Mouse (Mus musculus) MEL (cell line): ENCODE data around the gene Spopl. TPM values are rescaled to one million over a fixed set of nuclear protein-coding genes. Genes with fewer than 3 reads are reported as not detected.
A peak's percentile ranks its signal among the peaks of the same experiment; 100 is the strongest.

Source experiments
- DNase-seq: peaks from one replicate; pipeline ENCODE4 v3.0.0; 2011; ENCODE audit warnings: low read depth, low spot score
- H3K27ac ChIP-seq: 2 replicates; pipeline ENCODE4 v1.5.1; 2012; ENCODE audit warnings: low read depth, mild to moderate bottlenecking, control low read depth, low read length, moderate library complexity; ENCODE audit not compliant: control insufficient read depth
- H3K27me3 ChIP-seq, 2 experiments: fragments of 150-350 bp in 1 of 2; sonication (generic) in 1 of 2; 2 replicates each; pipeline ENCODE4 v1.6.1; 2012; ENCODE audit warnings: low read length in 2 of 2, mild to moderate bottlenecking in 2 of 2, improper control_type of control experiment in 1 of 2, moderate library complexity in 1 of 2; ENCODE audit not compliant: insufficient read depth in 2 of 2, control insufficient read depth in 1 of 2
- H3K36me3 ChIP-seq, 2 experiments: 2 replicates each; pipeline ENCODE4 v1.6.1; 2012 to 2014; ENCODE audit warnings: low read length in 2 of 2, improper control_type of control experiment in 1 of 2, inconsistent platforms in 1 of 2, mild to moderate bottlenecking in 1 of 2; ENCODE audit not compliant: insufficient read depth in 2 of 2, control insufficient read depth in 1 of 2
- H3K4me1 ChIP-seq, 2 experiments: fragments of 150-350 bp in 1 of 2; sonication (generic) in 1 of 2; 2 replicates each; pipeline ENCODE4 v1.6.1; 2012; ENCODE audit warnings: low read length in 2 of 2, improper control_type of control experiment in 1 of 2, mild to moderate bottlenecking in 1 of 2; ENCODE audit not compliant: insufficient read depth in 2 of 2, control insufficient read depth in 1 of 2
- H3K4me3 ChIP-seq, 2 experiments: fragments of 150-350 bp in 1 of 2; sonication (generic) in 1 of 2; 2 replicates each; pipeline ENCODE4 v1.5.1; 2012; ENCODE audit warnings: low read depth in 2 of 2, low read length in 2 of 2, mild to moderate bottlenecking in 2 of 2, moderate library complexity in 2 of 2, control low read depth in 1 of 2, improper control_type of control experiment in 1 of 2; ENCODE audit not compliant: control insufficient read depth in 1 of 2, insufficient read depth in 1 of 2
- H3K79me2 ChIP-seq: 2 replicates; pipeline ENCODE4 v1.6.1; 2012; ENCODE audit warnings: mild to moderate bottlenecking, low read length, moderate library complexity; ENCODE audit not compliant: control insufficient read depth, poor library complexity, insufficient read depth
- H3K9ac ChIP-seq: 2 replicates; pipeline ENCODE4 v1.6.1; 2012; ENCODE audit warnings: low read depth, mild to moderate bottlenecking, control low read depth, low read length, moderate library complexity; ENCODE audit not compliant: control insufficient read depth, poor library complexity, severe bottlenecking
- H3K9me3 ChIP-seq: fragments of 150-350 bp; sonication (generic); replicated peaks from 2 replicates; pipeline ENCODE4 v1.6.1; 2012; ENCODE audit warnings: mild to moderate bottlenecking, low read length, improper control_type of control experiment, moderate library complexity; ENCODE audit not compliant: insufficient read depth
- CHD2 ChIP-seq: IDR thresholded peaks from 2 replicates; pipeline ENCODE4 v1.6.1; 2011; ENCODE audit warnings: low read length, improper control_type of control experiment
- ELF1 ChIP-seq: IDR thresholded peaks from 2 replicates; pipeline ENCODE4 v1.6.1; 2014; ENCODE audit warnings: low read depth, mild to moderate bottlenecking, inconsistent platforms, low read length, improper control_type of control experiment, moderate library complexity
- EP300 ChIP-seq, 2 experiments: IDR thresholded peaks; 2 replicates each; pipeline ENCODE4 v1.6.1; 2011; ENCODE audit warnings: improper control_type of control experiment in 2 of 2, low read length in 2 of 2, low read depth in 1 of 2, mild to moderate bottlenecking in 1 of 2
- GATA1 ChIP-seq: IDR thresholded peaks from 2 replicates; pipeline ENCODE4 v1.6.1; 2011; ENCODE audit warnings: low read depth, low read length, improper control_type of control experiment
- MAFK ChIP-seq: IDR thresholded peaks from 2 replicates; pipeline ENCODE4 v1.6.1; 2011; ENCODE audit warnings: low read depth, mild to moderate bottlenecking, low read length, improper control_type of control experiment, borderline replicate concordance
- MXI1 ChIP-seq: IDR thresholded peaks from 2 replicates; pipeline ENCODE4 v1.6.1; 2011; ENCODE audit warnings: mild to moderate bottlenecking, low read depth, low read length, improper control_type of control experiment
- NELFE ChIP-seq: IDR thresholded peaks from 2 replicates; pipeline ENCODE4 v1.6.1; 2011; ENCODE audit warnings: low read depth, low read length, improper control_type of control experiment
- TBP ChIP-seq: IDR thresholded peaks from 2 replicates; pipeline ENCODE4 v1.8.0; 2011; ENCODE audit warnings: low read depth, low read length, improper control_type of control experiment
- UBTF ChIP-seq: IDR thresholded peaks from 2 replicates; pipeline ENCODE4 v1.6.1; 2012; ENCODE audit warnings: low read depth, mild to moderate bottlenecking, inconsistent platforms, low read length, improper control_type of control experiment, moderate library complexity, borderline replicate concordance; ENCODE audit not compliant: insufficient read depth
- polyA plus RNA-seq, 2 experiments: library from polyadenylated mRNA; stranded (reverse) in 1 of 2; unstranded in 1 of 2; fragments of >175 nt in 1 of 2; fragments of >200 nt in 1 of 2; gene quantifications; 2 replicates each; pipeline versions ENCODE4 v1.2.1 to v1.2.4; 2012; ENCODE audit warnings: low replicate concordance in 2 of 2, low read depth in 1 of 2; ENCODE audit not compliant: insufficient read length in 2 of 2, insufficient read depth in 1 of 2, missing spikeins in 1 of 2
- total RNA-seq: library from RNA; depleted of rRNA; stranded (reverse); fragments of 300-350 nt; gene quantifications from 2 replicates; pipeline ENCODE4 v1.2.3, GENCODE M21; 2012

Spopl gene
- total and polyA plus RNA-seq, 3 experiments: 9.8 to 15.6 TPM; not detected in 1

GRCm38 (mm10) chr2:23481715-23482114 is 90.2 kb downstream of the Spopl start:
- Histone ChIP-seq H3K36me3 (no peaks in the 10 kb centered on the region), H3K27me3 (no peaks in the 10 kb centered on the region; a peak in 1 of 4 replicates), H3K9me3 (no peaks in the 10 kb centered on the region), H3K9ac (no peak overlapping the region), H3K79me2 (no peaks in the 10 kb centered on the region), H3K4me1 (no peaks in the 10 kb centered on the region), H3K27ac (no peak overlapping the region), H3K4me3 (no peak overlapping the region)
- TF ChIP-seq EP300 (IDR thresholded peaks at IDR 0.05; ENCODE audit: low read depth in 1 of 2, low read length in 2 of 2) (no peak), GATA1 (no peak)
- DNase-seq: no peak

DNA sequence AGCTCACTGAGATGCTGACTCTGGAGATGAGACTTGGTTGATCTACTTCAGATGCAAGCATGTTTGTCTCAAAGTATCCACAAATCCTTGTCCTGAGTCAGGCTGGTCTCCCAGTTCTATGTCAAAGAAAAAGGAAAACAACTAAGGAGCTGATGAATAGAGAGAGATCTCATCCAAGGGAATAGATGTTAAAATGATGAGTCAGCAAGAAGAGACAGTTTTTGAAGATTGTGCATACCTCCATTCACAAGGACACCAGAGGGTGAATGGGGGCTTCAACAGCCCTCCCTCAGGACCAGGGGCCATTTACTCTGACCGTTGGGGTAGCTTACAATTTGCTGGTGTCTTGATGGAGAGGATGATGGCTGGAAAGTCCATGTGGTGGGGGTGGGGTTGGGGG is 104.4 kb downstream of the Spopl start:
- no peak for DNase-seq
- Histone ChIP-seq H3K79me2 (no peaks in the 10 kb centered on the region), H3K4me1 (no peaks in the 10 kb centered on the region), H3K27ac (no peak overlapping the region), H3K27me3 (no peaks in the 10 kb centered on the region), H3K36me3 (no peaks in the 10 kb centered on the region), H3K9me3 (no peaks in the 10 kb centered on the region), H3K4me3 (no peak overlapping the region), H3K9ac (no peak overlapping the region)
- peak; percentile 67; the same call in 1 of the 2 replicates for TF ChIP-seq MAFK
- TF ChIP-seq TBP: no peak
- TF ChIP-seq ELF1: no peak

DNA sequence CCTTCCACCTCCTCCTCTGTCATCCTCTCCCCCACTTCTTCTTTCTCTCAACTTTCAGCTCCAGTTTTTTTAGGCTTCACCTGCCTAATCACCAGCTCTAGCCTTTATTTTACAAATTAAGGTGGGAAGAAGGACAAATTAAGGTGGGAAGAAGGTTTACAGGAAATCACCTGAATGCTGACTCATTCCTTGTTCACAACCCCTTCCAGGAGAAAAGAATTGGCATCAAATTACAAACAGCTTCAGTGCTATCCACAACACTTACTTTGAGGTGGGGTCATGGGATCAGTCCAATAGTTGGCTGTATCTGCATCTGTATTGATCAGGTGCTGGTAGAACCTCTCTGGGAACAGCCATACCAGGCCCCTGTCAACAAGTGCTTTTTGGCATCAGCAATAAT is 114.5 kb downstream of the Spopl start:
- TF ChIP-seq NELFE (no peak), UBTF (no peak), CHD2 (no peak), MXI1 (no peak)
- TF ChIP-seq, all 39 proteins: peak for 0
- no peaks in the 10 kb centered on the region for H3K36me3 ChIP-seq
- H3K4me3 ChIP-seq: no peak overlapping the region
- DNase-seq: no peak
- no peaks in the 10 kb centered on the region for H3K27me3 ChIP-seq
- no peaks in the 10 kb centered on the region for H3K9me3 ChIP-seq
- no peaks in the 10 kb centered on the region for H3K4me1 ChIP-seq
- H3K27ac ChIP-seq: no peak overlapping the region
- no peak overlapping the region for H3K9ac ChIP-seq
- H3K79me2 ChIP-seq: no peaks in the 10 kb centered on the region
